Mouse (Mus musculus): ENCODE measurements around the gene Dhdds. TPM values are rescaled to one million over a fixed set of nuclear protein-coding genes. Genes with fewer than 3 reads are reported as not detected.
"Not testable (repeated sequence)": the region's sequence is repeated elsewhere in the genome, so short reads cannot be mapped to it uniquely, and the experiment has no call there.

Gene Dhdds
- total RNA-seq, 2 experiments from 2014 or later = 9.5 TPM

GRCm38 (mm10) chr4:134005581-134006358, 5.1 kb upstream of the Dhdds start:
- DNase-seq = no peak

GRCm38 (mm10) chr4:134002903-134003302, 2.2 kb upstream of the Dhdds start:
- no peak for DNase-seq

GRCm38 (mm10) chr4:134002246-134002645, 1.5 kb upstream of the Dhdds start:
- no peak for DNase-seq

GRCm38 (mm10) chr4:134001710-134002109, 992 bp upstream of the Dhdds start:
- DNase-seq = no peak

- DNase-seq = no peak
Observed at GRCm38 (mm10) chr4:133994697-133995096, 6.0 kb downstream of the Dhdds start.

- DNase-seq = no peak
Observed at GRCm38 (mm10) chr4:133991087-133991660, 9.5 kb downstream of the Dhdds start.

GRCm38 (mm10) chr4:133990035-133990434, 10.7 kb downstream of the Dhdds start:
- no peak for DNase-seq

GRCm38 (mm10) chr4:133988289-133988688, 12.4 kb downstream of the Dhdds start:
- DNase-seq = not testable (repeated sequence)

- DNase-seq = no peak
Observed at GRCm38 (mm10) chr4:133982936-133983335, 17.8 kb downstream of the Dhdds start.

- no peak for DNase-seq
Observed at GRCm38 (mm10) chr4:133980496-133980895, 20.2 kb downstream of the Dhdds start.

GRCm38 (mm10) chr4:133978021-133978711, 22.6 kb downstream of the Dhdds start:
- no peak for DNase-seq

GRCm38 (mm10) chr4:133971741-133972140, 29.0 kb downstream of the Dhdds start:
- no peak for DNase-seq

GRCm38 (mm10) chr4:133970876-133971275, 29.8 kb downstream of the Dhdds start:
- DNase-seq = no peak

GRCm38 (mm10) chr4:133970196-133970595, 30.5 kb downstream of the Dhdds start:
- no peak for DNase-seq

GRCm38 (mm10) chr4:133969114-133969770, 31.5 kb downstream of the Dhdds start:
- no peak for DNase-seq

GRCm38 (mm10) chr4:133968150-133968921, 32.4 kb downstream of the Dhdds start, which contains the start of gene Hmgn2:
Gene Hmgn2 (minus strand): TSS chr4:133968650.
- DNase-seq = no peak

GRCm38 (mm10) chr4:133967866-133968149, 32.9 kb downstream of the Dhdds start:
- peak; percentile 84 for DNase-seq

- DNase-seq = peak; percentile 97
Observed at GRCm38 (mm10) chr4:133967138-133967865, 33.4 kb downstream of the Dhdds start.

- no peak for DNase-seq
Observed at GRCm38 (mm10) chr4:133966271-133966940, 34.3 kb downstream of the Dhdds start.

- no peak for DNase-seq
Observed at GRCm38 (mm10) chr4:133962566-133962965, 38.2 kb downstream of the Dhdds start.

GRCm38 (mm10) chr4:133958884-133959283, 41.8 kb downstream of the Dhdds start:
- no peak for DNase-seq

Data from gastrocnemius, postnatal 25 days (tissue).